Mouse (Mus musculus) C2C12 (cell line): ENCODE measurements around the gene Sec31a. TPM values are rescaled to one million over a fixed set of nuclear protein-coding genes. Genes with fewer than 3 reads are reported as not detected.

ENCODE experiments used
- H3K27me3 ChIP-seq: one replicate; pipeline ENCODE4 v1.6.1; 2011; ENCODE audit not compliant: control insufficient read depth, insufficient read depth, insufficient read length
- H3K36me3 ChIP-seq: one replicate; pipeline ENCODE4 v1.6.1; 2011; ENCODE audit not compliant: control insufficient read depth, insufficient read depth
- H3K4me3 ChIP-seq: one replicate; pipeline ENCODE4 v1.5.1; 2011; ENCODE audit warnings: mild to moderate bottlenecking, control low read depth; ENCODE audit not compliant: poor library complexity, insufficient read depth, severe bottlenecking
- H3K79me2 ChIP-seq: one replicate; pipeline ENCODE4 v1.6.1; 2011; ENCODE audit not compliant: control insufficient read depth, insufficient read depth
- H3K79me3 ChIP-seq: one replicate; pipeline ENCODE4 v1.6.1; 2011; ENCODE audit warnings: low read depth, control low read depth
- H3ac ChIP-seq: one replicate; pipeline ENCODE3; 2011; ENCODE audit warnings: low read depth; ENCODE audit not compliant: control insufficient read depth, insufficient read length
- CEBPB ChIP-seq: IDR thresholded peaks from one replicate; pipeline ENCODE4 v1.6.1; 2011; ENCODE audit warnings: low read depth, mild to moderate bottlenecking, control low read depth, moderate library complexity
- CTCF ChIP-seq: IDR thresholded peaks from one replicate; pipeline ENCODE4 v1.5.1; 2011; ENCODE audit not compliant: control insufficient read depth, insufficient read depth, insufficient read length
- FOSL1 ChIP-seq: IDR thresholded peaks from one replicate; pipeline ENCODE4 v1.8.0; 2011; ENCODE audit warnings: mild to moderate bottlenecking, low read length; ENCODE audit not compliant: poor library complexity, insufficient read depth, severe bottlenecking
- MAX ChIP-seq: IDR thresholded peaks from one replicate; pipeline ENCODE4 v1.6.1; 2011; ENCODE audit warnings: mild to moderate bottlenecking, control low read depth
- MYOD1 ChIP-seq: IDR thresholded peaks from one replicate; pipeline ENCODE4 v1.6.1; 2011; ENCODE audit warnings: low read depth; ENCODE audit not compliant: control insufficient read depth, insufficient read length
- MYOG ChIP-seq: IDR thresholded peaks from one replicate; pipeline ENCODE4 v1.6.1; 2011; ENCODE audit not compliant: control insufficient read depth, insufficient read length; ENCODE audit errors: extremely low read depth
- USF1 ChIP-seq: IDR thresholded peaks from one replicate; pipeline ENCODE4 v1.6.1; 2011; ENCODE audit warnings: low read depth, mild to moderate bottlenecking, control low read depth, moderate library complexity
- polyA plus RNA-seq: library from polyadenylated mRNA; unstranded; fragments of >200 nt; fragmentation: generic; extraction: Trizol; gene quantifications from one replicate; pipeline ENCODE4 v1.2.1, GENCODE M21; 2012; ENCODE audit warnings: missing spikeins

Gene Sec31a
- polyA plus RNA-seq, 1 experiment, result 183 TPM

GRCm38 (mm10) chr5:100317842-100318241 is 98.2 kb downstream of the Sec31a start:
- TF ChIP-seq CTCF (no peak), MYOD1 (no peak), USF1 (no peak), MAX (no peak), FOSL1 (no peak), CEBPB (no peak), MYOG (no peak)

GRCm38 (mm10) chr5:100317010-100317409 is 99.0 kb downstream of the Sec31a start:
- Histone ChIP-seq H3K79me3 (no peaks in the 10 kb centered on the region), H3K79me2 (no peaks in the 10 kb centered on the region), H3ac (no peak overlapping the region), H3K27me3 (peaks cover 34% of the 10 kb centered on the region), H3K36me3 (no peaks in the 10 kb centered on the region), H3K4me3 (no peak overlapping the region)
- no peak for TF ChIP-seq CTCF
- TF ChIP-seq FOSL1, result no peak
- TF ChIP-seq USF1, result no peak
- no peak for TF ChIP-seq MAX
- no peak for TF ChIP-seq MYOD1
- TF ChIP-seq MYOG, result no peak
- no peak for TF ChIP-seq CEBPB

More at GRCm38 (mm10) chr5:100317842-100318241, 98.2 kb downstream of the Sec31a start:
- Histone ChIP-seq H3K79me3 (no peaks in the 10 kb centered on the region), H3K79me2 (no peaks in the 10 kb centered on the region), H3K36me3 (no peaks in the 10 kb centered on the region), H3ac (no peak overlapping the region), H3K4me3 (no peak overlapping the region), H3K27me3 (peaks cover 34% of the 10 kb centered on the region)

GRCm38 (mm10) chr5:100315646-100316045 is 100.4 kb downstream of the Sec31a start:
- Histone ChIP-seq H3K4me3 (no peak overlapping the region), H3K36me3 (no peaks in the 10 kb centered on the region), H3ac (no peak overlapping the region), H3K27me3 (peaks cover 34% of the 10 kb centered on the region), H3K79me2 (no peaks in the 10 kb centered on the region), H3K79me3 (no peaks in the 10 kb centered on the region)
- no peak for TF ChIP-seq CTCF
- TF ChIP-seq CEBPB, result no peak
- TF ChIP-seq FOSL1, result no peak
- no peak for TF ChIP-seq MYOD1
- TF ChIP-seq USF1, result no peak
- TF ChIP-seq MAX, result no peak
- no peak for TF ChIP-seq MYOG

- TF ChIP-seq CEBPB, result no peak
- TF ChIP-seq FOSL1, result no peak
- TF ChIP-seq USF1, result no peak
- TF ChIP-seq MAX, result no peak
- H3K4me3 ChIP-seq, result no peak overlapping the region
- no peaks in the 10 kb centered on the region for H3K79me3 ChIP-seq
- no peaks in the 10 kb centered on the region for H3K36me3 ChIP-seq
- H3K27me3 ChIP-seq, result peaks cover 39% of the 10 kb centered on the region
- H3ac ChIP-seq, result no peak overlapping the region
- H3K79me2 ChIP-seq, result no peaks in the 10 kb centered on the region
These were observed 103.6 kb downstream of the Sec31a start for GRCm38 (mm10) chr5:100312391-100312790.

Other genes starting within 250 kb of the Sec31a start
- gene Lin54, start 84.4 kb upstream of the Sec31a start, polyA plus RNA-seq, result 5.2 TPM
- 85.6 TPM for gene Cops4, start 102.1 kb upstream of the Sec31a start, polyA plus RNA-seq
- 35.8 TPM for gene Plac8, start 156.0 kb upstream of the Sec31a start, polyA plus RNA-seq